Mouse (Mus musculus) embryonic facial prominence, embryonic 11.5 days (tissue): Measurements from ENCODE around the gene Zfp36l2. TPM values are rescaled to one million over a fixed set of nuclear protein-coding genes. Genes with fewer than 3 reads are reported as not detected.
A peak's percentile ranks its signal among the peaks of the same experiment; 100 is the strongest.

Experiments used
- ATAC-seq: fragments of 200-750 bp; cut with Nextera tagmentation; replicated peaks from 2 replicates; pipeline ENCODE4 v1.8.0; 2017; ENCODE audit warnings: low read depth; ENCODE audit not compliant: insufficient number of reproducible peaks, low FRiP score, low TSS enrichment
- DNase-seq: peaks from one replicate; pipeline ENCODE4 v3.0.0-alpha.2; 2015; ENCODE audit warnings: low spot score
- H3K27ac ChIP-seq: fragments of 300-500 bp; sonication (generic); replicated peaks from 2 replicates; pipeline ENCODE4 v1.5.1; 2014; ENCODE audit warnings: mild to moderate bottlenecking, low read depth, low read length, control low read depth
- H3K27me3 ChIP-seq: fragments of 300-500 bp; sonication (generic); 2 replicates; pipeline ENCODE4 v1.6.1; 2014; ENCODE audit warnings: mild to moderate bottlenecking, low read length, moderate library complexity, mixed read lengths; ENCODE audit not compliant: control insufficient read depth, insufficient read depth
- H3K36me3 ChIP-seq: fragments of 300-500 bp; sonication (generic); replicated peaks from 2 replicates; pipeline ENCODE4 v1.6.1; 2014; ENCODE audit warnings: low read depth, mild to moderate bottlenecking, low read length, moderate library complexity, mixed read lengths; ENCODE audit not compliant: control insufficient read depth, insufficient read depth
- H3K4me1 ChIP-seq: fragments of 300-500 bp; sonication (generic); 2 replicates; pipeline ENCODE4 v1.6.1; 2014; ENCODE audit warnings: low read length, mixed read lengths; ENCODE audit not compliant: control insufficient read depth, insufficient read depth
- H3K4me2 ChIP-seq: fragments of 300-500 bp; sonication (generic); 2 replicates; pipeline ENCODE4 v1.6.1; 2014; ENCODE audit warnings: low read depth, mild to moderate bottlenecking, control low read depth, low read length, moderate library complexity
- H3K4me3 ChIP-seq: fragments of 300-500 bp; sonication (generic); 2 replicates; pipeline ENCODE4 v1.5.1; 2014; ENCODE audit warnings: low read depth, low read length, control low read depth
- H3K9ac ChIP-seq: fragments of 300-500 bp; sonication (generic); replicated peaks from 2 replicates; pipeline ENCODE4 v1.6.1; 2014; ENCODE audit warnings: mild to moderate bottlenecking, control low read depth, low read length
- H3K9me3 ChIP-seq: fragments of 300-500 bp; sonication (generic); replicated peaks from 2 replicates; pipeline ENCODE4 v1.6.1; 2016; ENCODE audit warnings: mild to moderate bottlenecking, low read length, inconsistent platforms, mixed read lengths; ENCODE audit not compliant: control insufficient read depth
- WGBS: fragments of 180-500 bp; shearing (Covaris S2); extraction: QIAGEN DNeasy Blood & Tissue Kit; methylation state at CpG from one replicate; pipeline ENCODE4 v1.1.7; 2014; 5-methylcytosine and 5-hydroxymethylcytosine counted together
- polyA plus RNA-seq: library from polyadenylated mRNA; unstranded; fragments of >200 nt; fragmentation: Nextera tagmentation; extraction: Ambion mirVana; gene quantifications from 2 replicates; pipeline ENCODE4 v1.2.1, GENCODE M21; 2014

Zfp36l2 gene
- polyA plus RNA-seq, 1 experiment from 2014 or later: 22.8 TPM

GRCm38 (mm10) chr17:84156748-84157742, 30.7 kb downstream of the Zfp36l2 start:
- Histone ChIP-seq H3K27ac (no peak overlapping the region), H3K4me1 (no peaks in the 10 kb centered on the region), H3K4me3 (no peak overlapping the region), H3K9ac (no peak overlapping the region), H3K27me3 (no peaks in the 10 kb centered on the region), H3K36me3 (no peaks in the 10 kb centered on the region), H3K9me3 (no peaks in the 10 kb centered on the region), H3K4me2 (no peak overlapping the region)
- no peak for DNase-seq
- 35% methylated on average over 19 of the region's 19 CpGs for WGBS
- ATAC-seq: no peak

- WGBS: 34% methylated on average over 13 of the region's 13 CpGs
- Histone ChIP-seq H3K4me3 (no peak overlapping the region), H3K27ac (no peak overlapping the region), H3K36me3 (no peaks in the 10 kb centered on the region), H3K4me1 (no peaks in the 10 kb centered on the region), H3K27me3 (no peaks in the 10 kb centered on the region), H3K4me2 (no peak overlapping the region), H3K9me3 (no peaks in the 10 kb centered on the region), H3K9ac (no peak overlapping the region)
- ATAC-seq (no peak), DNase-seq (no peak)
Measured at GRCm38 (mm10) chr17:84156227-84156573, 31.5 kb downstream of the Zfp36l2 start.

GRCm38 (mm10) chr17:84155516-84156226, 32.1 kb downstream of the Zfp36l2 start:
- no peak overlapping the region for H3K27ac ChIP-seq
- ATAC-seq: no peak
- no peak for DNase-seq
- H3K9me3 ChIP-seq: no peaks in the 10 kb centered on the region
- no peaks in the 10 kb centered on the region for H3K36me3 ChIP-seq
- no peaks in the 10 kb centered on the region for H3K4me1 ChIP-seq
- H3K4me2 ChIP-seq: no peak overlapping the region
- H3K4me3 ChIP-seq: no peak overlapping the region
- H3K9ac ChIP-seq: no peak overlapping the region; the same call in 1 of the 2 replicates
- 80% methylated on average over 8 of the region's 8 CpGs for WGBS
- H3K27me3 ChIP-seq: no peaks in the 10 kb centered on the region

GRCm38 (mm10) chr17:84155029-84155338, 32.8 kb downstream of the Zfp36l2 start:
- H3K4me2 ChIP-seq: no peak overlapping the region
- H3K27me3 ChIP-seq: no peaks in the 10 kb centered on the region

GRCm38 (mm10) chr17:84154302-84155028, 33.3 kb downstream of the Zfp36l2 start:
- no peaks in the 10 kb centered on the region for H3K27me3 ChIP-seq
- 84% methylated on average over 11 of the region's 11 CpGs for WGBS
- no peaks in the 10 kb centered on the region for H3K9me3 ChIP-seq
- H3K9ac ChIP-seq: no peak overlapping the region
- no peaks in the 10 kb centered on the region for H3K36me3 ChIP-seq
- DNase-seq: no peak
- H3K4me1 ChIP-seq: no peaks in the 10 kb centered on the region
- 0 out of 2 replicates have a peak, but pooled peaks have one; percentile 12 for ATAC-seq
- no peak overlapping the region for H3K27ac ChIP-seq
- no peak overlapping the region for H3K4me3 ChIP-seq
- H3K4me2 ChIP-seq: no peak overlapping the region

More at GRCm38 (mm10) chr17:84155029-84155338, 32.8 kb downstream of the Zfp36l2 start:
- Histone ChIP-seq H3K27ac (no peak overlapping the region), H3K36me3 (no peaks in the 10 kb centered on the region), H3K9ac (no peak overlapping the region), H3K4me1 (no peaks in the 10 kb centered on the region), H3K9me3 (no peaks in the 10 kb centered on the region), H3K4me3 (no peak overlapping the region)
- ATAC-seq (no peak), DNase-seq (no peak)
- WGBS: 90% methylated on average over 6 of the region's 6 CpGs

GRCm38 (mm10) chr17:84152976-84153786, 34.6 kb downstream of the Zfp36l2 start:
- H3K4me2 ChIP-seq: no peak overlapping the region
- H3K27ac ChIP-seq: no peak overlapping the region
- H3K27me3 ChIP-seq: no peaks in the 10 kb centered on the region
- WGBS: 79% methylated on average over 12 of the region's 12 CpGs
- no peak overlapping the region for H3K9ac ChIP-seq
- no peak for DNase-seq
- H3K9me3 ChIP-seq: no peaks in the 10 kb centered on the region
- no peak overlapping the region for H3K4me3 ChIP-seq
- H3K4me1 ChIP-seq: 0 out of 2 replicates have a peak, but pooled peaks cover 3% of the 10 kb centered on the region
- ATAC-seq: no peak
- H3K36me3 ChIP-seq: no peaks in the 10 kb centered on the region

GRCm38 (mm10) chr17:84152206-84152975, 35.4 kb downstream of the Zfp36l2 start:
- H3K36me3 ChIP-seq: no peaks in the 10 kb centered on the region
- no peak overlapping the region for H3K27ac ChIP-seq
- 36% methylated on average over 6 of the region's 6 CpGs for WGBS
- H3K9ac ChIP-seq: no peak overlapping the region
- H3K4me2 ChIP-seq: no peak overlapping the region
- no peak overlapping the region for H3K4me3 ChIP-seq
- no peak for ATAC-seq
- no peaks in the 10 kb centered on the region for H3K9me3 ChIP-seq
- DNase-seq: no peak
- no peaks in the 10 kb centered on the region for H3K27me3 ChIP-seq
- 0 out of 2 replicates have a peak, but pooled peaks cover 3% of the 10 kb centered on the region for H3K4me1 ChIP-seq
